Mouse (Mus musculus) common myeloid progenitor, adult 5-6 weeks (primary cell): ENCODE data around the gene 6430548M08Rik. TPM values are rescaled to one million over a fixed set of nuclear protein-coding genes. Genes with fewer than 3 reads are reported as not detected.

ENCODE experiments used
- ATAC-seq: replicated peaks from 2 replicates; pipeline ENCODE4 v1.8.0; 2016; ENCODE audit warnings: low read depth, mild to moderate bottlenecking, moderate TSS enrichment, inconsistent platforms; ENCODE audit not compliant: poor library complexity, severe bottlenecking
- total RNA-seq: library from RNA; stranded (forward); fragments of 200-1000, 187-1606 nt; gene quantifications from 2 replicates; pipeline ENCODE4 v1.2.3, GENCODE M21; 2017

6430548M08Rik gene
- total RNA-seq, 1 experiment from 2014 or later, result 9.3 TPM

DNA sequence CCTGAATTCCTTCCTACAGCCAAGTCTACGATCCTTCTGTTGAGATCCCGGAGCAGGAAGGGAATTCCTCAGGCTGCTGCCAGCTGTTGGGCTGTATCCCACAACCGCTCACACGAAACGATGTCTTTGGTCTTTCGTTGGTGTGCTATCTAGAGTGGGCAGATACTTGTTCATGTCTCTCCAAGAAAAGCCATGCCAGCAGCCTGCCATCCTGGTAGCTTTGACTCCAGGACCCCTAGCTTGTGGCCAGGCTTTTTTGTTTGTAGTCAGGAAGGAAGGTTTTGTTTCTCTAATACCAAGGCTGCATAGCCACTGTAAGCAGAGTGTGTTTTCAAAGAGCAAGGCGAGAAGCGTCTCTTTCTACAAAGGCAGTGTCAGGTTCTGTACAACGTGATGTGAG, 10.0 kb upstream of the 6430548M08Rik start:
- ATAC-seq, result no peak

DNA sequence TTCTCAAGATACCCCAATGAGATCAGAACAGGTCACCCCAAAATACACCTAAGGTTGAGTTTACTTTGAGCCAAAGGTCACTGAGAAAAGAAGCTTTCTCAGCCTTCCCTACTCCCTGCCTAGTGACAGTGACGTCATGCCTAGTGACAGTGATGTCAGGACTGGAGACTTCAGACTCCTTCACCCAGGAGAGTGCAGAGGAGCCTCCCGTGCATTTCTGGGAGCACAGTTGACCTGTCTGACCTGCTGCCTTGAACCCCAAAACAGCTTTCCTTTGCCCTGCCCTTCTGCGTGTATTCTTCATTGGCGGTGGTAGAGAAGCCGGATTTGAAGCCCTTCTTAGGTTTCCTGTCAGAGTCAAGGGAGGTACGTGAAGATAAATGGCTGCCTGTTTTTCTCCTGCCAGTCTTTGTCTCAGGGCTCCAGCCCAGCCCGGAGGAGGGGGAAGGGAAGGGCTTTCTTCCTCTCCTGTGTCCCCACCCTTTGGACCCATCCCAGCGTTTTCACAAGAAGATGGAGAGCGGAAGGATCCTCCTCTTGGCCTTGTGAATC, 9.2 kb upstream of the 6430548M08Rik start:
- ATAC-seq, result no peak

DNA sequence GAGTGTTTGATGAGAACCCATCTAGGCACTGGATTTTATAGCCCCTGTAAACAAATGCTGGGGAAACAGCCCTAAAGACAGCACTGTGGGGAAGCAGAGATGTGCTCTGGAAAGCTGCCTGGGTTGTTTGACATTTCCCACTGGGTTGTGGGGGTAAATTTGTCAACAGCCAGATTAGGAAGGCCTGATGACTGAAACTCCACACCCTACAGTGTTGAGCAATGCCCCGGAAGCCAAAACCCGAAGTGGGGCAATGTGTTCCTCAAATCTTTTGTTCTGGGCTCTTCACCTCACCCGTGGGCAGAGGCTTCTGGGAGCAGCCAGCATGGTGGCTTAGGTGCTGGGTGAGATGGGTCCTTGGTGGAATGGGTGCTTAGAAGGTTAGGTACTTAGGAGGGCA, 4.8 kb upstream of the 6430548M08Rik start:
- peak; percentile 40 for ATAC-seq

- no peak for ATAC-seq
Observed at GRCm38 (mm10) chr8:120110966-120111365, 3.0 kb upstream of the 6430548M08Rik start.

DNA sequence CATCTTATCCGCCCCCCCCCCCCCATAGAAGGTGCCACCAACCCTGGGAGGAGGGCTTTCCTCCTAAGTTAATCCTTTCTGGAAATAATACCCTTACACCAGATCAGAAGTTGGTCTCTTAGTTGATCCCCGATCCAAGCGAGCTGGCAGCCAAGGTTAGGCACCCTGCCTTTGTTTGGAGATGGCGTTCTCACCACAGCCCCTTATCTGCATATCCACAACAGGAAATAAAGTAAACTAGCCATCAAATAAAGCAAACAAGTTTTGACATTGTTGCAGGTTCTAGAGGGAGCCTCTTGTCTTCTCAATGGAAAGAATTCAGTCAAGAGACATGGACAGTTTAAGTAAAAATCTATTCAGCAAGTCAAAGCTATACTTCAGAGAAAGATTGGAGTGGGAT, 2.6 kb upstream of the 6430548M08Rik start:
- ATAC-seq, result no peak

- peak; percentile 37 for ATAC-seq
Observed at GRCm38 (mm10) chr8:120112535-120112934, 1.4 kb upstream of the 6430548M08Rik start.

GRCm38 (mm10) chr8:120113306-120113705, 646 bp upstream of the 6430548M08Rik start:
- ATAC-seq, result 0 out of 2 replicates have a peak, but pooled peaks have one; percentile 2

DNA sequence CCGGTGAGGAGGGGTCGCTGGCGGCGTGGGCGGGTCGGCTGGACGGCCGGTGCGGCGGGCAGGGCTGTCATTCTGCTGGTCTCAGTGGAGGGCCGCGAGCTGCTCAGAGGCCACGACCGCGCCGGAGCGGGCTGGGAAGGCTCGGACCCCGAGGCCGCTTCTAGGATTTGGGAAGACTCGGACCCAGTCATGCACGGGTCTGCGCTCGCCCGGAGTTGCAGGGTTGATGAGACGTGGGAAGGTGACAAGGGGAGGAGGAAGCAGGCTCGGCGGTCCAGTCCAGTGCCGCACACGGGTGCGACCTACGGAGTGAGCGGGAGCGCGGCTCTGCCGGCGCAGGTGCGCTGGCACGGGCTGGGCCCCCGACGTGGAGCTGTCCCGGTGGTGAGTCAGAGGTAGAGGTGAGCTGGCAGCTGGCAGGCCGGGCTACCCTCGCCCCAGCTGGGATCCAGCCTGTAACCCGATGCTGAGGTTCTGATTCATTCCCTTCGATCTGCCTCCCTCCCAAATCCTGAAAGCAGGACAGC, 426 bp downstream of the 6430548M08Rik start:
- no peak for ATAC-seq

GRCm38 (mm10) chr8:120116600-120116999, 2.6 kb downstream of the 6430548M08Rik start:
- no peak for ATAC-seq

GRCm38 (mm10) chr8:120118162-120118561, 4.2 kb downstream of the 6430548M08Rik start:
- no peak for ATAC-seq

DNA sequence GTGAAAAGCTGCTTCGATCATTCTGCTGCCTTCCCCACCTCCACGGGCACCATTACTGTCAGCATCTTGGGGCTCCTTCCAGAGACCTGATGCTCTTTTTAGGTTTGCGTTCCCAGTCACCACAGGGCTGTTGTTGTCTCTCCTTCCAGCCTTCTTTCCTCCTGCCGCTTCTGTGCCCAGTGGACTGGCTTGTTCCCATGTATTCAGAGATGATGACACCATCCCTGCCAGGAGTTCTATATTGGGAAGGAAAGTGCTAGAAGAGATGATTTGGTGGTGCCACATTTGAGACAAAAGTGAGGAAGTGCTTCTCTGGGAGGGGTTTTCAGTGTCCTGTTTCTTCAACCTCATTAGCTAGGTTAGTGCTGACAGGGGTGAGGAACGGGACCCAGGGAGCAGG, 4.9 kb downstream of the 6430548M08Rik start:
- ATAC-seq, result no peak

- no peak for ATAC-seq
Observed at GRCm38 (mm10) chr8:120119429-120119828, 5.5 kb downstream of the 6430548M08Rik start.

DNA sequence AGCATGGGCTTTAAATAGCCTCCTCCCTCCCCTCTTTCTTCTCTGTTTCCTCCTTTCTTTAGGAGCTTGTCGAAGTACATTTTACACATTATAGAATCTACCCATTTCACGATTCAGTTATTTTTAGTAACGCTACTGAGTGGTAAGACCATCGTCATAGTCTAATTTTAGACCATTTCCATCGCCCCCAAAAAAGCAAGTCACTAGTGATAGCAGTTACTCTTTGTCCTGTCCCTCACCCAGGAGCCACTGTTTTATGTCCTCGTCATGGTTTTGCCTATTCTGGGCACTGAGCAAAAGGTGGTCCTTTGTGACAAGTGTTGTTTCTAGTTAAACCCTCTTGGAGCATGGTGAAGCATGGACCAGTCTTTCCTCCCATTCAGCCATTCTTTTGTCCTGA, 6.0 kb downstream of the 6430548M08Rik start:
- 0 out of 2 replicates have a peak, but pooled peaks have one; percentile 43 for ATAC-seq

GRCm38 (mm10) chr8:120120951-120121350, 7.0 kb downstream of the 6430548M08Rik start:
- no peak for ATAC-seq

DNA sequence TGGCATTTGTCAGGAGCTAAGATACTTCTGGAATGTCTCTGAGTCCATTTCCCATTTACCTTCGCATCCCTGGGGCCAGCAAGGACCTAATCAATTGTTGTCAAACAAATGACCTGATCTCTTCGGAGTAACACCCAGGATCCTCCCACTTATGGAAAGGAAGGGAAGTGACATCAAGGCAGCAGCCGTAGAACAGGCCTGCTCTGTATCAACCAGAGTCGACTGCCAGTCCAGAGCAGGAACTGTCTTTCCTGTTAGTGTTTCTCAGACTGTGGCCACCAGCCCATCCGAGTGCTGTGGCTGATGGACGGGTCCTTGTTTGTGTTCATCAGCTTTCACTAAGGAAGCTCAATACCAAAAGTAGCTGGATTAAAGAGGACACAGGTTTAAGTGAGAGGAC, 10.3 kb downstream of the 6430548M08Rik start:
- ATAC-seq, result no peak

DNA sequence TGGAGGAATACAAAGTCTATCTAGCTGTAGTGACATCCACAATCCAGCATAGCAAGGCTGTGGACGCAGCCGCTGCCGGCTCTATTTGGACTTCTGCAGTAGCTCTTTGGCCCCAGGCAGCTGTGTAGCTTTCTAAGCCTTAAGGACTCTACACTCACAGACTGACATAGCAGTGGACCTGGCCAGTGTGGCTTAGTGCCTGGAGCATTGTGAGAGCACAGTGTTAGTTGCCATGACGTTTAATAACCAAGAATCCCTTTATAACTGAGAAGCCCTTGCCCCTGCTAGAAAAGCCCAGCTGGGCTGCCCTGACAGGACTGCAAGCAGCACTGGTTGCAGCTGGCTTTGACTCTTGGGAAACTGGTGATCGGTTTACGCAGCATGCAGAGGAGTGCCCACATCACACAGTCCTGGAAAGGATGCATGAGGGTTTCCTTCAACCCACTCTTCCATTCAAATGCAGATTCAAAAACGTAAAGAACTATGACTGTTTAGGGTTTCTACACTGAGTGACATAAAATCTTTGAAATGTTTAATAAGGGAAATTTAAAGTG, 11.0 kb downstream of the 6430548M08Rik start:
- no peak for ATAC-seq

DNA sequence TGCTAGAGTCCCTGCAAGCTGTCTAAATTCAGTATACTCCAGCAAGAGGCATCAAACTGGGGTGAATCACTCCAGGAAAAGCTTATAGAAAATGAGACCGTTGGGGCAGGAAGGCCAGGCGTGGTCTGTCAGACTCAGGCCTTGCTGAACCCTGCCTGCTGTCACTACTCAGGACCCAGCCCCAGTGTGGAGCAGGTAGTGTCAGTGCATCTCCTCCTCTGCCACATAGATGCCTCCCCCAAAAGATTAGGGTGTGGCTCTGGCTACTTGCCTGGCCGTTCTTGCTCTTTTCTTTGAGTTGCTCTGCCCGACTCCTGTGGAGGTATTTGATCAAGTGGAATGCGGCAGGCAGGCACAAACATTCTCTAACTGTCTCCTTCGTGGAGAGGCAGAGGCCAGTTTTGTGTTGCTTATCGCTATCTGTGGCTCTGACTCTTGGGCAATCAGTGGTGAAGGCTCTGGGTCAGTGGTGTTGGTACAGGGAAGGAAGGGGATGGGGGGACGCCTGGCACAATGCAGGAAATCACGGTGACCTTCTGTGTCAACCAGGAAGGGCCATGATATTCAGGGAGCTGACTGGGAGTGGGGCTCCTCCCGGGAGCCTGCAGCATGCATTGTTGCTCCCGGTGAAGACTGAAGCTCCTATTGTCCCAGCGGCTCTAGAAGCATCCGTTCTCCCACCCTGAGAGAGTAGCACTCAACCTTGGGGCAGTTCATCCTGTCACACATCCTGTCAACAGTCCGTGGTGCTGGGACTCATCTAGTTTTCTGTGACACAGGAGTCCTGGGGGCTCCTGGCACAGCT, 12.6 kb downstream of the 6430548M08Rik start:
- no peak for ATAC-seq

DNA sequence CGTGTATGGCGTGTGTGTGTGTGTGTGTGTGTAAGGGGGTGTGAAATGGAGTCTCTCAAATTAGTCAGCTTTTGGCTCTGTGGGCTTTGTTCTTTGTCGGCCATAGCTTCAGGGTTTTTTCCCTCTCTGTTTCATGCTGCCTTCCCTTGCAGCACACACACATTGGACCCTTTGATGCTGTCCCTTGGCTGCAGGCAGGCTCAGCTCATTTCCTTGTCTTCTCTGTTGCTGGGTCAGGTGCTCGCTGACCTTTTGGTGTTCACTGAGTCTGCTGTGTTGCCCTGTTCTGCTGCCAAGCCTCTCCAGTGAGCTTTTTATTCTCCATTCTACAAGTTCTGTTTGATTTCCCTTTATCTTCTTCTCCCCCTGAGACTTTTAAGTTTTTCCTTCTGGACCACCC, 15.6 kb downstream of the 6430548M08Rik start:
- ATAC-seq, result no peak

GRCm38 (mm10) chr8:120131158-120131557, 17.2 kb downstream of the 6430548M08Rik start:
- peak; percentile 91 for ATAC-seq

GRCm38 (mm10) chr8:120133169-120133568, 19.2 kb downstream of the 6430548M08Rik start:
- no peak for ATAC-seq

DNA sequence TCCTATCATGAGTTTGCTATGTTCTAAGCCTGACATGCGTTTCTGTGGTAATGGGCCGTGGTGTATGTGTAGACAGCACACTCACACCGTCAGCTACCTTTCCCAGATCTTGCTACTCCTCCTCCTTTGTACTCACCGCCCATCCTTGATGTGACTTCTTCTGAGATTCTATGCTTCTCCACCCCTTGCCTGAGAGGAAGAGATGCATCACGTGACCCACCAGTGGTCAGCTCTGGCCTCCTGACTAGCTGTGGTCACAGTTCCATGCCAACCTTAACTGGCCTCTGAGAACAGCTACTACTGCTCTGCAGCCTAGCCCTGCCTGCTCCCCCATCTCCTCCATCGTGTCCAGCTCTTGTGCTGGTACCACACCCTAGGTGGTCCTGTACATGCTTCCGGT, 21.7 kb downstream of the 6430548M08Rik start:
- ATAC-seq, result no peak
